Comparison of ENCODE assay signal across 16 mouse cellular contexts in the genomic region with DNA sequence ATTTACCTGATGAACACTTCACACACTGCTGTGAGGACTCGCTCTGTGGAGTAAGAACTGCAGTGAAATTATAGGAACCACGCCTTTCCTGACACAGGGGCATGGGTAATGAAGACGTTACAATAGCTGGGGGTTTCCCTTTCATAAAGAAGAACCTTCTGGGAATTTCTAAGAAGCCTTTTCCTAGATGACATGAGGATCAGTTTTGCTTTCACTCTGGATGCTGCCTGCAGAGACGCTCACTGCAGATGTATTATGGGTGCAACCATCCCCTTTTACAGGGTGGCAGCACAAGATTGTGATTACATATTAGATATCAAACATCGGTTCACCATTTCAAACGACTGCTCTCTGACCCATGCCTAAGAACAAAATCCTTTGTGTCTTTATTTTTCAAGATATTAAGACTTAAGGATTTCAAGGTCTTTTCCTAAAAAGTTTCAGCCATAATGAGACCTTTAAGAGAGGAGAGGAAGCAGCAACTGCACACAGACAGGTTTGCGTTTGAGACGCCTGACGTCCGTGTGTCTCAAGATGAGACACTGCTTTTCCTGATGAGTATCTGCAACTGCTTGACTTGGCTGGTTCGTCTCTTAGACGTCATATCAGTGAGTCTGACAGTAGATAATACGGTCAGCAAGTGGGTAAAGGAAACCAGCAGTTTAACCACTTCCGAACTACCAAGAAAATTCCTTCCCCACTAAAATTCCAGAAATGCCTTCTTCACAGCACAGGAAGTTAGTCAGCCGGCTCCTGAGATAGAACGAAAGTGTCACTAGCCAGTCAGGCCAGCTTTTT. TPM values are rescaled to one million over a fixed set of nuclear protein-coding genes. Genes with fewer than 3 reads are reported as not detected.
DNase-seq lines count a peak whose midpoint lies in the region; ATAC-seq and TF ChIP-seq lines count a peak whose summit lies in the region.
"Had no signal": no experiment of that assay in that cellular context is flagged by ENCODE, and none has a peak within 500 bp of the region (broad histone marks: within the 10 kb centered on the region; RNA-seq: fewer than 3 reads in every experiment).

No protein-coding gene starts in this region.

- DNase-seq in heart, postnatal 14 days, result no peak
- peak; percentile 25 for DNase-seq in adipocyte (ENCODE audit: low spot score)
- DNase-seq in kidney, postnatal 14 days, result no peak
- no peak for DNase-seq in stomach, postnatal 0 days (ENCODE audit: low spot score)
- DNase-seq: adrenal gland, postnatal 36 days; cerebellum, postnatal 36 days; lung, adult 2 months; thymus, adult 18-20 months had no signal

- H3ac ChIP-seq in C2C12 (ENCODE audit: control insufficient read depth, insufficient read length, low read depth), result peak overlapping the region; percentile 65

- intact Hi-C loops in heart, postnatal 14 days (cut with DNase I), result no loop called here

- H3K79me2 ChIP-seq in C2C12 (ENCODE audit: control insufficient read depth, insufficient read depth), result peaks cover 90% of the 10 kb centered on the region

- H3K9ac ChIP-seq in heart, embryonic 14.5 days (ENCODE audit: low read length), result peak overlapping the region; percentile 14; the same call in 1 of the 2 replicates
- H3K9ac ChIP-seq in liver, embryonic 16.5 days (ENCODE audit: low read depth, low read length), result no peak overlapping the region
- H3K9ac ChIP-seq in stomach, postnatal 0 days (ENCODE audit: low read length), result no peak overlapping the region
- H3K9ac ChIP-seq: embryonic facial prominence, embryonic 13.5 days; forebrain, embryonic 12.5 days had no signal

- H3K36me3 ChIP-seq in heart, embryonic 14.5 days (ENCODE audit: control insufficient read depth, insufficient read depth, low read length), result no peaks in the 10 kb centered on the region
- H3K36me3 ChIP-seq in C2C12 (ENCODE audit: control insufficient read depth, insufficient read depth), result peaks cover 32% of the 10 kb centered on the region
- H3K36me3 ChIP-seq in liver, embryonic 16.5 days (ENCODE audit: control insufficient read depth, insufficient read depth), result no peaks in the 10 kb centered on the region
- H3K36me3 ChIP-seq in stomach, postnatal 0 days (ENCODE audit: control insufficient read depth, insufficient read depth, low read length), result no peaks in the 10 kb centered on the region
- H3K36me3 ChIP-seq: embryonic facial prominence, embryonic 13.5 days; forebrain, embryonic 12.5 days; midbrain, embryonic 10.5 days had no signal

- no peak for TF ChIP-seq CTCF in C2C12 (IDR thresholded peaks at IDR 0.05; ENCODE audit: control insufficient read depth, insufficient read depth, insufficient read length)
- no peak for TF ChIP-seq CTCF in stomach, postnatal 0 days (IDR thresholded peaks at IDR 0.05; ENCODE audit: low read depth)

- no peak overlapping the region; a peak in 1 of 4 replicates for H3K4me3 ChIP-seq in heart, embryonic 14.5 days (ENCODE audit: control insufficient read depth in 1 of 2, insufficient read depth in 1 of 2, low read depth in 1 of 2, low read length in 2 of 2)
- no peak overlapping the region for H3K4me3 ChIP-seq in C2C12 (ENCODE audit: insufficient read depth, poor library complexity, severe bottlenecking)
- no peak overlapping the region for H3K4me3 ChIP-seq in liver, embryonic 16.5 days (ENCODE audit: low read depth, low read length)
- H3K4me3 ChIP-seq in stomach, postnatal 0 days (ENCODE audit: low read depth, low read length), result no peak overlapping the region
- H3K4me3 ChIP-seq: embryonic facial prominence, embryonic 13.5 days; forebrain, embryonic 12.5 days; midbrain, embryonic 10.5 days had no signal

- no peaks in the 10 kb centered on the region for H3K27me3 ChIP-seq in heart, embryonic 14.5 days (ENCODE audit: control insufficient read depth, insufficient read depth, low read length)
- no peaks in the 10 kb centered on the region for H3K27me3 ChIP-seq in C2C12 (ENCODE audit: control insufficient read depth, insufficient read depth, insufficient read length)
- no peaks in the 10 kb centered on the region for H3K27me3 ChIP-seq in liver, embryonic 16.5 days (ENCODE audit: control insufficient read depth, insufficient read depth, low read depth, low read length)
- H3K27me3 ChIP-seq in stomach, postnatal 0 days (ENCODE audit: control insufficient read depth, insufficient read depth, low read length), result no peaks in the 10 kb centered on the region

- no peaks in the 10 kb centered on the region for H3K9me3 ChIP-seq in heart, embryonic 14.5 days (ENCODE audit: control insufficient read depth, low read length)
- no peaks in the 10 kb centered on the region for H3K9me3 ChIP-seq in liver, embryonic 16.5 days (replicated peaks; ENCODE audit: control insufficient read depth, low read length)
- no peaks in the 10 kb centered on the region for H3K9me3 ChIP-seq in stomach, postnatal 0 days (ENCODE audit: control insufficient read depth, low read length)
- H3K9me3 ChIP-seq: embryonic facial prominence, embryonic 13.5 days; forebrain, embryonic 12.5 days; midbrain, embryonic 10.5 days had no signal

- peak overlapping the region in 1 of 2 experiments; percentile 8; a peak in 1 of 4 replicates for H3K27ac ChIP-seq in heart, embryonic 14.5 days (replicated peaks in 1 of 2; ENCODE audit: control insufficient read depth in 1 of 2, insufficient read depth in 1 of 2, low read depth in 2 of 2, low read length in 2 of 2)
- no peak overlapping the region for H3K27ac ChIP-seq in liver, embryonic 16.5 days (ENCODE audit: low read length)
- no peak overlapping the region for H3K27ac ChIP-seq in stomach, postnatal 0 days (replicated peaks)
- H3K27ac ChIP-seq: embryonic facial prominence, embryonic 13.5 days; forebrain, embryonic 12.5 days; kidney, postnatal 0 days; midbrain, embryonic 10.5 days had no signal

- peaks cover 0 to 11% of the 10 kb centered on the region in 2 experiments; a peak in 1 of 4 replicates for H3K4me1 ChIP-seq in heart, embryonic 14.5 days (ENCODE audit: control insufficient read depth in 2 of 2, insufficient read depth in 2 of 2, low read length in 2 of 2)
- peaks cover 3% of the 10 kb centered on the region; the same call in 1 of the 2 replicates for H3K4me1 ChIP-seq in liver, embryonic 16.5 days (ENCODE audit: control insufficient read depth, low read depth, low read length)
- H3K4me1 ChIP-seq in stomach, postnatal 0 days (replicated peaks; ENCODE audit: control insufficient read depth, insufficient read depth), result no peaks in the 10 kb centered on the region
- H3K4me1 ChIP-seq: forebrain, embryonic 12.5 days had no signal

- H3K4me2 ChIP-seq in heart, embryonic 14.5 days (ENCODE audit: low read length), result peak overlapping the region; percentile 49
- peak overlapping the region; percentile 38 for H3K4me2 ChIP-seq in liver, embryonic 16.5 days (ENCODE audit: low read depth, low read length)
- H3K4me2 ChIP-seq in stomach, postnatal 0 days (replicated peaks; ENCODE audit: low read depth), result no peak overlapping the region
- H3K4me2 ChIP-seq: embryonic facial prominence, embryonic 13.5 days; forebrain, embryonic 12.5 days had no signal

- 24% methylated on average over 16 of the region's 16 CpGs for WGBS in heart, embryonic 14.5 days
- WGBS in liver, embryonic 16.5 days (ENCODE audit: insufficient replicate concordance), result 17% methylated on average over 16 of the region's 16 CpGs
- WGBS in stomach, postnatal 0 days, result 59% methylated on average over 16 of the region's 16 CpGs

- TF ChIP-seq EP300 in stomach, postnatal 0 days (optimal IDR thresholded peaks at IDR 0.05), result no peak

- no peak for ATAC-seq in heart, embryonic 14.5 days (ENCODE audit: insufficient number of reproducible peaks, insufficient read depth, low FRiP score, low read depth)
- no peak for ATAC-seq in liver, embryonic 16.5 days (ENCODE audit: low read depth)
- ATAC-seq in stomach, postnatal 0 days (ENCODE audit: low FRiP score, low TSS enrichment), result no peak
- ATAC-seq: intestine, embryonic 16.5 days had no signal

- peaks cover 57% of the 10 kb centered on the region for H3K79me3 ChIP-seq in C2C12 (ENCODE audit: low read depth)

TF ChIP-seq in C2C12, 6 proteins besides CTCF, POLR2A, EP300 and RAD21:
- TF ChIP-seq MYOD1 (IDR thresholded peaks at IDR 0.05; ENCODE audit: control insufficient read depth, insufficient read length, low read depth) (peak; percentile 55), MYOG (IDR thresholded peaks at IDR 0.05; ENCODE audit: control insufficient read depth, extremely low read depth, insufficient read length) (no peak), FOSL1 (IDR thresholded peaks at IDR 0.05; ENCODE audit: insufficient read depth, low read length, poor library complexity, severe bottlenecking) (peak; percentile 61), MAX (IDR thresholded peaks at IDR 0.05) (peak; percentile 37), CEBPB (IDR thresholded peaks at IDR 0.05; ENCODE audit: low read depth) (peak; percentile 25), USF1 (IDR thresholded peaks at IDR 0.05; ENCODE audit: low read depth) (no peak)

RNA-seq across cellular contexts. Expression of gene Mtap, which starts 13.3 kb away (rescaled TPM):
- polyA plus RNA-seq in heart, embryonic 14.5 days (2014; fragmentation: Nextera tagmentation; extraction: Ambion mirVana), result 58.5 and 58.7 TPM in 2 replicates
- 10 to 100 TPM; 17.3 to 17.5 TPM for total RNA-seq in heart, postnatal 14 days (2021)
- polyA plus RNA-seq in C2C12 (2012; fragmentation: generic; extraction: Trizol), result 87.0 TPM
- 13.0 and 17.3 TPM in 2 replicates for polyA plus RNA-seq in liver, embryonic 16.5 days (2015; fragmentation: Nextera tagmentation; extraction: Ambion mirVana)
- 23.5 and 23.9 TPM in 2 replicates for polyA plus RNA-seq in stomach, postnatal 0 days (2015; fragmentation: Nextera tagmentation; extraction: Ambion mirVana)
